Mouse (Mus musculus) liver, embryonic 11.5 days (tissue): ENCODE measurements around the gene Kl. TPM values are rescaled to one million over a fixed set of nuclear protein-coding genes. Genes with fewer than 3 reads are reported as not detected.

Source experiments
- ATAC-seq: fragments of 200-750 bp; cut with Nextera tagmentation; replicated peaks from 2 replicates; pipeline ENCODE4 v1.8.0; 2017; ENCODE audit warnings: moderate number of reproducible peaks, mild to moderate bottlenecking, moderate TSS enrichment, moderate library complexity; ENCODE audit not compliant: low FRiP score
- DNase-seq: peaks from one replicate; pipeline ENCODE4 v3.0.0-alpha.2; 2017; ENCODE audit warnings: low spot score
- H3K27ac ChIP-seq: fragments of 300-500 bp; sonication (generic); 2 replicates; pipeline ENCODE4 v1.5.1; 2014; ENCODE audit warnings: mild to moderate bottlenecking, low read depth, low read length, control low read depth
- H3K27me3 ChIP-seq: fragments of 300-500 bp; sonication (generic); replicated peaks from 2 replicates; pipeline ENCODE4 v1.6.1; 2014; ENCODE audit warnings: low read length, mixed read lengths; ENCODE audit not compliant: control insufficient read depth, insufficient read depth
- H3K36me3 ChIP-seq: fragments of 300-500 bp; sonication (generic); 2 replicates; pipeline ENCODE4 v1.6.1; 2014; ENCODE audit warnings: mild to moderate bottlenecking, low read length, moderate library complexity, mixed read lengths; ENCODE audit not compliant: control insufficient read depth, insufficient read depth
- H3K4me1 ChIP-seq: fragments of 300-500 bp; sonication (generic); replicated peaks from 2 replicates; pipeline ENCODE4 v1.6.1; 2014; ENCODE audit warnings: low read length, mixed read lengths; ENCODE audit not compliant: control insufficient read depth, insufficient read depth
- H3K4me2 ChIP-seq: fragments of 300-500 bp; sonication (generic); 2 replicates; pipeline ENCODE4 v1.6.1; 2014; ENCODE audit warnings: mild to moderate bottlenecking, control low read depth, moderate library complexity
- H3K4me3 ChIP-seq: fragments of 300-500 bp; sonication (generic); 2 replicates; pipeline ENCODE4 v1.5.1; 2014; ENCODE audit warnings: low read depth, low read length, control low read depth
- H3K9ac ChIP-seq: fragments of 300-500 bp; sonication (generic); 2 replicates; pipeline ENCODE4 v1.6.1; 2014; ENCODE audit warnings: low read depth, low read length, control low read depth
- H3K9me3 ChIP-seq: fragments of 300-500 bp; sonication (generic); 2 replicates; pipeline ENCODE4 v1.6.1; 2016; ENCODE audit warnings: low read length, inconsistent platforms, mixed read lengths; ENCODE audit not compliant: control insufficient read depth
- WGBS: fragments of 180-500 bp; shearing (Covaris S2); extraction: QIAGEN DNeasy Blood & Tissue Kit; methylation state at CpG from one replicate; pipeline ENCODE4 v1.1.7; 2014; 5-methylcytosine and 5-hydroxymethylcytosine counted together
- polyA plus RNA-seq: library from polyadenylated mRNA; unstranded; fragments of >200 nt; fragmentation: Nextera tagmentation; extraction: Ambion mirVana; gene quantifications from 2 replicates; pipeline ENCODE4 v1.2.1, GENCODE M21; 2014

Kl gene
- polyA plus RNA-seq, 1 experiment from 2014 or later = not detected

GRCm38 (mm10) chr5:150919961-150920360, 32.4 kb upstream of the Kl start:
- no peaks in the 10 kb centered on the region for H3K9me3 ChIP-seq
- H3K36me3 ChIP-seq = no peaks in the 10 kb centered on the region
- H3K27ac ChIP-seq = no peak overlapping the region
- ATAC-seq (no peak), DNase-seq (no peak)
- WGBS = 69% methylated on average over 2 of the region's 2 CpGs
- no peak overlapping the region for H3K9ac ChIP-seq
- H3K4me3 ChIP-seq = no peak overlapping the region
- H3K4me1 ChIP-seq = no peaks in the 10 kb centered on the region
- no peak overlapping the region for H3K4me2 ChIP-seq
- H3K27me3 ChIP-seq = no peaks in the 10 kb centered on the region

- DNase-seq (no peak), ATAC-seq (no peak)
- H3K36me3 ChIP-seq = no peaks in the 10 kb centered on the region
- H3K4me1 ChIP-seq = no peaks in the 10 kb centered on the region
- H3K4me3 ChIP-seq = no peak overlapping the region
- H3K9ac ChIP-seq = no peak overlapping the region
- H3K27me3 ChIP-seq = no peaks in the 10 kb centered on the region
- no peak overlapping the region for H3K4me2 ChIP-seq
- H3K27ac ChIP-seq = no peak overlapping the region
- 77% methylated on average over 2 of the region's 2 CpGs for WGBS
- no peaks in the 10 kb centered on the region; the same call in 1 of the 2 replicates for H3K9me3 ChIP-seq
Measured at GRCm38 (mm10) chr5:150929406-150929805, 23.0 kb upstream of the Kl start.

- no peaks in the 10 kb centered on the region for H3K27me3 ChIP-seq
- H3K4me3 ChIP-seq = no peak overlapping the region
- H3K27ac ChIP-seq = no peak overlapping the region
- no peak overlapping the region for H3K4me2 ChIP-seq
- WGBS = 66% methylated on average over 2 of the region's 2 CpGs
- H3K9me3 ChIP-seq = no peaks in the 10 kb centered on the region
- no peaks in the 10 kb centered on the region for H3K4me1 ChIP-seq
- DNase-seq (no peak), ATAC-seq (no peak)
- H3K36me3 ChIP-seq = no peaks in the 10 kb centered on the region
- no peak overlapping the region for H3K9ac ChIP-seq
Measured at GRCm38 (mm10) chr5:150932596-150932995, 19.8 kb upstream of the Kl start.

- Histone ChIP-seq H3K27me3 (no peaks in the 10 kb centered on the region), H3K9me3 (no peaks in the 10 kb centered on the region), H3K36me3 (no peaks in the 10 kb centered on the region), H3K27ac (no peak overlapping the region), H3K4me1 (no peaks in the 10 kb centered on the region), H3K4me3 (no peak overlapping the region), H3K4me2 (no peak overlapping the region), H3K9ac (no peak overlapping the region)
- WGBS = 68% methylated on average over 5 of the region's 5 CpGs
- ATAC-seq (no peak), DNase-seq (no peak)
Measured at GRCm38 (mm10) chr5:150936213-150936612, 16.2 kb upstream of the Kl start.

GRCm38 (mm10) chr5:150936807-150937206, 15.6 kb upstream of the Kl start:
- Histone ChIP-seq H3K27me3 (no peaks in the 10 kb centered on the region), H3K4me3 (no peak overlapping the region), H3K4me1 (no peaks in the 10 kb centered on the region), H3K9me3 (no peaks in the 10 kb centered on the region), H3K4me2 (no peak overlapping the region), H3K9ac (no peak overlapping the region), H3K36me3 (no peaks in the 10 kb centered on the region), H3K27ac (no peak overlapping the region)
- ATAC-seq = no peak
- 54% methylated on average over 4 of the region's 4 CpGs for WGBS
- DNase-seq = no peak

GRCm38 (mm10) chr5:150937501-150937900, 14.9 kb upstream of the Kl start:
- Histone ChIP-seq H3K9me3 (no peaks in the 10 kb centered on the region), H3K4me1 (no peaks in the 10 kb centered on the region), H3K36me3 (no peaks in the 10 kb centered on the region), H3K9ac (no peak overlapping the region), H3K4me2 (no peak overlapping the region), H3K4me3 (no peak overlapping the region), H3K27ac (no peak overlapping the region), H3K27me3 (no peaks in the 10 kb centered on the region)
- 64% methylated on average over 2 of the region's 2 CpGs for WGBS
- DNase-seq (no peak), ATAC-seq (no peak)

- no peaks in the 10 kb centered on the region for H3K9me3 ChIP-seq
- no peaks in the 10 kb centered on the region for H3K36me3 ChIP-seq
- no peak overlapping the region for H3K9ac ChIP-seq
- no peak overlapping the region for H3K4me3 ChIP-seq
- ATAC-seq (no peak), DNase-seq (no peak)
- H3K4me1 ChIP-seq = no peaks in the 10 kb centered on the region
- H3K4me2 ChIP-seq = no peak overlapping the region
- H3K27ac ChIP-seq = no peak overlapping the region
- WGBS = 94% methylated on average over 2 of the region's 2 CpGs
- no peaks in the 10 kb centered on the region for H3K27me3 ChIP-seq
Measured at GRCm38 (mm10) chr5:150945576-150945975, 6.8 kb upstream of the Kl start.

- peaks cover 32% of the 10 kb centered on the region for H3K27me3 ChIP-seq
- ATAC-seq = no peak
- WGBS = 68% methylated on average over 3 of the region's 3 CpGs
- DNase-seq = no peak
- H3K27ac ChIP-seq = no peak overlapping the region
- H3K4me2 ChIP-seq = no peak overlapping the region
- no peak overlapping the region for H3K9ac ChIP-seq
- H3K9me3 ChIP-seq = no peaks in the 10 kb centered on the region
- H3K4me1 ChIP-seq = no peaks in the 10 kb centered on the region
- no peaks in the 10 kb centered on the region for H3K36me3 ChIP-seq
- no peak overlapping the region for H3K4me3 ChIP-seq
Measured at GRCm38 (mm10) chr5:150949131-150949530, 3.3 kb upstream of the Kl start.

GRCm38 (mm10) chr5:150951325-150951724, 1.1 kb upstream of the Kl start:
- H3K4me3 ChIP-seq = no peak overlapping the region
- 77% methylated on average over 7 of the region's 7 CpGs for WGBS
- H3K36me3 ChIP-seq = no peaks in the 10 kb centered on the region
- DNase-seq (no peak), ATAC-seq (no peak)
- no peak overlapping the region for H3K9ac ChIP-seq
- H3K9me3 ChIP-seq = no peaks in the 10 kb centered on the region
- H3K4me2 ChIP-seq = no peak overlapping the region
- peaks cover 35% of the 10 kb centered on the region for H3K27me3 ChIP-seq
- H3K4me1 ChIP-seq = no peaks in the 10 kb centered on the region
- no peak overlapping the region for H3K27ac ChIP-seq
